Mouse (Mus musculus): Measurements from ENCODE around the gene Naaa. TPM values are rescaled to one million over a fixed set of nuclear protein-coding genes. Genes with fewer than 3 reads are reported as not detected.

Gene Naaa
- polyA plus RNA-seq, 1 experiment from 2014 or later = 22.1 TPM

DNA sequence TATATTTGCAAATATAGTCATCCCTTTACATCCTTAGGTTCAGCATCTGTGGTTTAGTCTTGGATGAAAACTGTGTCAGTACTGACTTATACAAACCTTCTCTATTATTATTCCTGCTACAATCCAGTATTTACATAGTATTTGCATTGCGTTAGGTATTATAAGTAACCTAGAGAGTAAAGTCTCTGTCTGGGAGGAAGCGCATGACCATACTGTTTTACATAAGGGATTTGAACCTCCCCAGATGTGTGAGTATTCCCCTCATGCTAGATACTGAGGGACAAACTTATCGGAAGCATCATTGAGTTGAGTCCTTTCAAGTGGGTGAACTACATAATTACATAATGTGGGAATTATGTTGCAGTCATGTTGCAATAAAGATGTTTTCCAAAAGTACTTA is 48.5 kb downstream of the Naaa start:
- WGBS = 92% methylated on average over 3 of the region's 3 CpGs
- no peak for ATAC-seq (ENCODE audit: insufficient number of reproducible peaks, low FRiP score, low TSS enrichment, low read depth)

DNA sequence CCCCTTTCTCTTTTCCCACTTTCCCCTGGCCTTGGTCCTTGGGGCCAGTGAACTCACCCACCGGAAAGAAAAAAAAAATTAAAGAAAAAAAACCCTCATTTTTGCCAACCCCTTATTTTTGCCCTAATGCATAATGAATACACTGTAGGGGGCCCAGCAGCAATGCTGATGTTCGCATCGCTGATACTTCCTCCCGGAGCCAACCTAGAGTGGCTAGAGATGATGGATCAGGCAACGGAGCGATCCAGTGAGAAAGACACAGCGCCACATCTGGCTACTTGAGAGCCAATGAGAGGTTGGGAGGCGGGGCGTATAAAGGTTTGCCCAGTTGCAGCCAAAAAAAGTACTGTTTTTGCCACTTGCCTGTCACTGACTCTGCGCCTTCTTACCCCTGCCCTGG is 49.2 kb downstream of the Naaa start:
- no peak overlapping the region for H3K4me3 ChIP-seq
- H3K27ac ChIP-seq = no peak overlapping the region
- no peaks in the 10 kb centered on the region for H3K36me3 ChIP-seq
- no peak for ATAC-seq (ENCODE audit: insufficient number of reproducible peaks, low FRiP score, low TSS enrichment, low read depth)
- no peak overlapping the region for H3K9ac ChIP-seq
- H3K4me2 ChIP-seq = no peak overlapping the region
- 48% methylated on average over 10 of the region's 10 CpGs for WGBS
- H3K9me3 ChIP-seq = no peaks in the 10 kb centered on the region
- H3K27me3 ChIP-seq = no peaks in the 10 kb centered on the region
- H3K4me1 ChIP-seq = no peaks in the 10 kb centered on the region

More for the DNA sequence above, 48.5 kb downstream of the Naaa start:
- Histone ChIP-seq H3K4me3 (no peak overlapping the region), H3K27me3 (no peaks in the 10 kb centered on the region), H3K4me2 (no peak overlapping the region), H3K4me1 (no peaks in the 10 kb centered on the region), H3K27ac (no peak overlapping the region), H3K36me3 (no peaks in the 10 kb centered on the region), H3K9me3 (no peaks in the 10 kb centered on the region), H3K9ac (no peak overlapping the region)

DNA sequence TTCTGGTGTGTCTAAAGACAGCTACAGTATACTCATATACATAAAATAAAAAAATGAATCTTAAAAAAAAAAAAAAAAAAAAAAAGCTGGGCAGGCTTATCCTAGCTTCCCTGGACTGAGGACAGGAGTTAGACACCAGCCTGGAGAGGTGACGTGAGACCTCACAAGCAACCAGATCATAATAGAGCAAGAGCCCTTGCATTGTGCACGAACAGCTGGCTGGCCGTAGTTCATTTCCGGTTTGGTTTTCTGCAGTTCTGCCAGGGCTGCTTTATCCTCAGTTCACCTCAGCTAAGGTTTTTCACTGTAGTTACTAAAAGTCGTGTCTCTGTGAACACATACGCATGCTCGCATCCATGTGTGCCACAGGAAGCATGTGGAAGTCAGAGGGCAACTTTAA is 50.2 kb downstream of the Naaa start:
- Histone ChIP-seq H3K27ac (no peak overlapping the region), H3K27me3 (no peaks in the 10 kb centered on the region), H3K4me2 (no peak overlapping the region), H3K9me3 (no peaks in the 10 kb centered on the region), H3K36me3 (no peaks in the 10 kb centered on the region), H3K4me1 (no peaks in the 10 kb centered on the region), H3K9ac (no peak overlapping the region), H3K4me3 (no peak overlapping the region)
- WGBS = 80% methylated on average over 7 of the region's 7 CpGs
- ATAC-seq (ENCODE audit: insufficient number of reproducible peaks, low FRiP score, low TSS enrichment, low read depth) = no peak

DNA sequence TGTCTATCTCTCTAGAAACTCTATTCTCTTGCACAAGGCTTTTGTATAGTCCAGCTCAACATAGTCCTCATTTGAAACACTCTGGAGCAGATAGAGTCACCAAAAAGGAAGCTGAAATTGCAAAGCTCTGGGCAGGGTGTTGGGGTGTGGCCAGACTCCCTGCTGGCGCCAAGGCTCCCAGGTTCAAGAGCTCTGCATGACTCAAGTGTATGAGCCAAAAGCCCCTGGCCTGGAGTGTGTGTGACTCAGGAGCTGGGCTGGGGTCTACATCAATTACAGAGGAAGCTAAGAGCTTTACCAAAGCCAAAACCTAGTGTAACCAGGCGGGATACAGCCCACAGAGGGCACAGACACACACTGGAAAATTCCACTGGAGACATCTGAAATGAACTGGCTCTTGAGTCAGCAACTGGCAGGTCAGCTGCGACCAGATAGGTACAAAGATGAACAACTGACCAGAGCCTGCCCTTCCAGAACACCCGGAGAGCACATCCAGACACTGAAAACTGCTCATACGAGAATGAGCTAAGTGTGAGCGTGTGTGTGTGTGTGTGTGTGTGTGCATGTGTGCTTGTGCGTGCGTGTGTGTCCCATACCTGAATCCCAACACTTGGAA is 57.6 kb downstream of the Naaa start:
- Histone ChIP-seq H3K4me1 (no peaks in the 10 kb centered on the region), H3K4me3 (no peak overlapping the region), H3K36me3 (no peaks in the 10 kb centered on the region), H3K9me3 (no peaks in the 10 kb centered on the region), H3K27ac (no peak overlapping the region), H3K4me2 (no peak overlapping the region), H3K27me3 (no peaks in the 10 kb centered on the region), H3K9ac (no peak overlapping the region)
- 80% methylated on average over 8 of the region's 8 CpGs for WGBS
- no peak for ATAC-seq (ENCODE audit: insufficient number of reproducible peaks, low FRiP score, low TSS enrichment, low read depth)

DNA sequence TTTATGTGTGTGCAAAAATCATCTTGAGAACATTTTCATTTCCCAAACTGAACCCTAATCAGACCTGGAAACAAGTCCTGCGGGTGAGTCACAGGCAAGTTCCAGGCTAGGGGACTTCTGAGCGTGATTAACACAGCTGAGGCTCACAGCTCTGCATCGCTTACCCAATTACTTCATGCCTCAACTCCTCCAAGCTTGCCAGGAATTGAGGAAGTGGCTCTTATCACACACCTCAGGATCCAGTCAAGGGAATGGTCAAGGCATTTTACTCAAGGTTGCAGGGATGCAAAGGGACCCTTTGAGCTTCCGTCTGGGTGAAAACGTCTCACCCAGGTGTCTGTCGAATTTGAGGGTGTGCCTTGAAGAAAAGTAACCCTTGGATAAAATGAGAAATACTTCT is 58.1 kb downstream of the Naaa start:
- Histone ChIP-seq H3K27ac (no peak overlapping the region), H3K9ac (no peak overlapping the region), H3K27me3 (no peaks in the 10 kb centered on the region), H3K4me1 (no peaks in the 10 kb centered on the region), H3K4me2 (no peak overlapping the region), H3K9me3 (no peaks in the 10 kb centered on the region), H3K4me3 (no peak overlapping the region), H3K36me3 (no peaks in the 10 kb centered on the region)
- WGBS = 63% methylated on average over 6 of the region's 6 CpGs
- ATAC-seq (ENCODE audit: insufficient number of reproducible peaks, low FRiP score, low TSS enrichment, low read depth) = no peak

DNA sequence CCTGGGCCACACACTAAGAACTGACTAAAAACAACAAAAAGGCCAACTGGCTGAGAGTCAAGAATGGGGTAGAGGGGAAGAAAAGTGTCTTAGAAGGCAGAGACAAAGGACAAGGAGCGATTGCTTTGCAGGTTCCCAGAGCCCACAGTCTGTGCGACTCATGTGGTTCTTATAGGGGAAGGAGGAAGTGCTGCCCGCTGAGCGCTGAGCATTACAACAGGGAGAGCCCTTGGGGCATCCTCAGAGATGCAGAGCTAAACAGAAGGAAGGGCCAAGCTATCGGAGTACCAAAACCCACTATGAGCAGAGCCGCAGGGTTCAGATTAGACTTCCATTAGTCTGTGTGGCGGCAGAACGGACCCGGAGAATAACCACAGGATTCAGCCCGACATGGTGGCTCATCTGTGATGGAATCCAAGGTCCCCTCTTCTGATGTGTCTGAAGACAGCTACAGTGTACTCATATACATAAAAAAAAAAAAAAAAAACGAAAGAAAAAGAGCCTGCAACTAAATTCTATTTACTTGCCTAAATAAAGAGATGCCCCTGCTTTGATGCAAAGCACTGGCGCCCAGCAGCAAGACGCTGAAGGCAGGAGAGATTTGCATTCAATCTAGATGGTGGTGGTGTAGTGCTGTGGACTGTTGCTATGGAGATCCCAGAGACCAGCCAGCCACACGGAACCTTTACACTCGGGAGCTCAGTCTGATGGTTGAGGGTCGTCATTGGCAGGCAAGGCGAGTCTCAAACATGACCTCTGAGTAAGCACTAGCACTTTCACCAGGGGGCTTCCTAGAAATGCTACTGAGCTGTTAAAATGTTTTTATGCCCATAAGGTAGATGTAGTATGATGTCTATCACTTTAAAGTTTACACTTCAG is 58.8 kb downstream of the Naaa start:
- WGBS = 56% methylated on average over 17 of the region's 17 CpGs
- no peaks in the 10 kb centered on the region for H3K27me3 ChIP-seq
- ATAC-seq (ENCODE audit: insufficient number of reproducible peaks, low FRiP score, low TSS enrichment, low read depth) = no peak
- H3K9me3 ChIP-seq = no peaks in the 10 kb centered on the region
- H3K4me2 ChIP-seq = no peak overlapping the region
- no peaks in the 10 kb centered on the region for H3K4me1 ChIP-seq
- H3K9ac ChIP-seq = no peak overlapping the region
- no peak overlapping the region for H3K4me3 ChIP-seq
- H3K36me3 ChIP-seq = no peaks in the 10 kb centered on the region
- no peak overlapping the region for H3K27ac ChIP-seq

DNA sequence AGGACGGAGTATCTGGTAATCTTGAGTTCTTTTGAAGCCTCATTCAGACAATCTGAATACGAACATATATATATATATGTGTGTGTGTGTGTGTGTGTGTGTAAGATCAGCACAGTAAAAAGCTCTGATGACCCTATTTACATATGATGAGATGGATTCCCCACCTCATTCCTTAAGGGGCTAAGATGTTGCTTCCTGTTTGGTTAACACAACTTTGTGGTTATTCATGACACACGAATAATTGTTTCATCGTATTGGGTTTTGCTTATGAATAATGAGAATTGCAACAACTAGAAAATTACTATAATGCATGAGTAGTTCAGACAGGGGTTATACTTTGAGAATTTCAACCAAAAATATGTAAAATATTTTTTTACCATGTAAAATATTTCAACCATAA is 62.7 kb downstream of the Naaa start, which contains the start of gene U90926:
Gene U90926, minus strand, starts transcription at position 101 of the 400 bp plus-strand sequence.
- H3K9ac ChIP-seq = no peak within 1 kb of the TSS
- H3K4me3 ChIP-seq = no peak within 1 kb of the TSS
- H3K9me3 ChIP-seq = no peaks in the 10 kb centered on the region
- no peak within 1 kb of the TSS for H3K4me2 ChIP-seq
- no peaks in the 10 kb centered on the region for H3K27me3 ChIP-seq
- H3K36me3 ChIP-seq = no peaks in the 10 kb centered on the region
- WGBS = 87% methylated on average over 4 of the region's 4 CpGs
- H3K4me1 ChIP-seq = no peaks in the 10 kb centered on the region
- no peak within 1 kb of the TSS for H3K27ac ChIP-seq
- no peak for ATAC-seq (ENCODE audit: insufficient number of reproducible peaks, low FRiP score, low TSS enrichment, low read depth)

DNA sequence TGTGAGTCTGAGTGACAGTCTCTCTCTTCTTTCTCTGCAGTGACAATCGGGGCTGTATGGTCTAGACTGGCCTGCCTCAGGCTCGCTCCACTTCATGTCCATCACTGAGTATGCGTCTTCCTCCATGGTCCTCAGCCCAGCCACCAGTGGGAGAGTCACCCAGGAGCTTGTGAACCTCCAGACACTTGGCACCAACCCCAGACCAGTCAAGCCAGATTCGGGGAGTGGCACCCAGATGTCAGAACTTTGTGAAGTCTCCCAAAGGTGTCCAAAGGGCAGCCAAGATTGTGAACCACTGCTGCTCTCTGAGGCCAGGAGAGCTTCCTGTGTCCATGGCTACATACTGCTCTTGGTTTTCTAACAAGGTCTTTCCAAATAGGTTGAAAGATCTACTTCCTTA is 65.7 kb downstream of the Naaa start:
- H3K36me3 ChIP-seq = no peaks in the 10 kb centered on the region
- no peak overlapping the region for H3K9ac ChIP-seq
- no peak overlapping the region for H3K4me2 ChIP-seq
- no peaks in the 10 kb centered on the region for H3K27me3 ChIP-seq
- no peak overlapping the region for H3K27ac ChIP-seq
- H3K4me1 ChIP-seq = no peaks in the 10 kb centered on the region
- 90% methylated on average over 4 of the region's 4 CpGs for WGBS
- ATAC-seq (ENCODE audit: insufficient number of reproducible peaks, low FRiP score, low TSS enrichment, low read depth) = no peak
- H3K9me3 ChIP-seq = no peaks in the 10 kb centered on the region
- no peak overlapping the region for H3K4me3 ChIP-seq

DNA sequence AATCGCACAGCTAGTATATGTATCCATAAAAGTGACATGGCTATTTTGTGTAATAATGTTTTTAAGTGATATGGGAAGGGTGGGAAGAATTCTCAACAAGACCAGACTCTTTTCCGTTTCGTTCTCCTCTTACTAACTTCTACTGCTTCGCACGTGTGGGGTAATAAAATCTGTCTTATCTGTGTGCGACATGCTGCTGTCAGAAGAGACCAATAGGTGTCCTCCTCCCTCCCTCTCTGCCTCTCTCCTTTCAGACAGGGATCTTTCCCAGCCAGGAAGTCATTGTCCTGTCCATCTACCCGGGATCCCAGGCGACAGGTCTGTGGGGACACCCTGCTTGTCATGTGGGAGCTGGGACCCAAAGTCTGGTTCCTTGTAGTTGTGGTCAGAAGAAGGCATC is 67.8 kb downstream of the Naaa start:
- 70% methylated on average over 8 of the region's 8 CpGs for WGBS
- H3K9ac ChIP-seq = no peak overlapping the region
- no peaks in the 10 kb centered on the region for H3K27me3 ChIP-seq
- no peaks in the 10 kb centered on the region for H3K9me3 ChIP-seq
- ATAC-seq (ENCODE audit: insufficient number of reproducible peaks, low FRiP score, low TSS enrichment, low read depth) = no peak
- H3K4me2 ChIP-seq = no peak overlapping the region
- H3K4me1 ChIP-seq = no peaks in the 10 kb centered on the region
- H3K4me3 ChIP-seq = no peak overlapping the region
- H3K36me3 ChIP-seq = peaks cover 6% of the 10 kb centered on the region; the same call in 1 of the 2 replicates
- no peak overlapping the region for H3K27ac ChIP-seq

Other genes with a start within 250 kb of the Naaa start
- gene Cdkl2, start 234.3 kb downstream of the Naaa start, polyA plus RNA-seq (2015; fragmentation: Nextera tagmentation; extraction: Ambion mirVana) = 1.4 and 1.8 TPM in 2 replicates
- gene G3bp2, start 194.5 kb downstream of the Naaa start, polyA plus RNA-seq (2015; fragmentation: Nextera tagmentation; extraction: Ambion mirVana) = 136 and 146 TPM in 2 replicates
- gene Uso1, start 140.2 kb downstream of the Naaa start, polyA plus RNA-seq (2015; fragmentation: Nextera tagmentation; extraction: Ambion mirVana) = 51.9 and 53.1 TPM in 2 replicates
- not detected in 2 replicates for gene U90926, start 62.8 kb downstream of the Naaa start, polyA plus RNA-seq (2015; fragmentation: Nextera tagmentation; extraction: Ambion mirVana)
- gene Ppef2, start 21.9 kb downstream of the Naaa start, polyA plus RNA-seq (2015; fragmentation: Nextera tagmentation; extraction: Ambion mirVana) = 0.12 and 0.19 TPM in 2 replicates
- gene Sdad1, start 32.3 kb upstream of the Naaa start, polyA plus RNA-seq (2015; fragmentation: Nextera tagmentation; extraction: Ambion mirVana) = 37.1 and 40.5 TPM in 2 replicates
- 0.31 and 0.55 TPM in 2 replicates for gene Cxcl9, start 49.9 kb upstream of the Naaa start, polyA plus RNA-seq (2015; fragmentation: Nextera tagmentation; extraction: Ambion mirVana)
- gene Art3, start 53.7 kb upstream of the Naaa start, polyA plus RNA-seq (2015; fragmentation: Nextera tagmentation; extraction: Ambion mirVana) = 7.3 and 13.3 TPM in 2 replicates
- 1.1 TPM in 2 replicates for gene Cxcl10, start 70.7 kb upstream of the Naaa start, polyA plus RNA-seq (2015; fragmentation: Nextera tagmentation; extraction: Ambion mirVana)
- 45.4 and 47.7 TPM in 2 replicates for gene Nup54, start 157.0 kb upstream of the Naaa start, polyA plus RNA-seq (2015; fragmentation: Nextera tagmentation; extraction: Ambion mirVana)
- 13.6 and 14.3 TPM in 2 replicates for gene Scarb2, start 228.7 kb upstream of the Naaa start, polyA plus RNA-seq (2015; fragmentation: Nextera tagmentation; extraction: Ambion mirVana)

Data from limb, embryonic 15.5 days (tissue).